Mouse (Mus musculus) thymus, adult 2 months (tissue): ENCODE measurements around the gene Ankrd53.

Experiments
- CTCF ChIP-seq: fragments of 200-500 bp; IDR thresholded peaks from 2 replicates; pipeline ENCODE4 v1.5.1; 2012; ENCODE audit warnings: mild to moderate bottlenecking, control low read depth, low read length, moderate library complexity, borderline replicate concordance; ENCODE audit not compliant: control insufficient read depth, poor library complexity, insufficient read depth; ENCODE audit errors: extremely low read depth
- POLR2A ChIP-seq: fragments of 200-500 bp; IDR thresholded peaks from 2 replicates; pipeline ENCODE4 v1.6.1; 2012; ENCODE audit warnings: mild to moderate bottlenecking, low read length, control low read depth, moderate library complexity; ENCODE audit not compliant: control insufficient read depth, poor library complexity, insufficient read depth; ENCODE audit errors: extremely low read depth

DNA sequence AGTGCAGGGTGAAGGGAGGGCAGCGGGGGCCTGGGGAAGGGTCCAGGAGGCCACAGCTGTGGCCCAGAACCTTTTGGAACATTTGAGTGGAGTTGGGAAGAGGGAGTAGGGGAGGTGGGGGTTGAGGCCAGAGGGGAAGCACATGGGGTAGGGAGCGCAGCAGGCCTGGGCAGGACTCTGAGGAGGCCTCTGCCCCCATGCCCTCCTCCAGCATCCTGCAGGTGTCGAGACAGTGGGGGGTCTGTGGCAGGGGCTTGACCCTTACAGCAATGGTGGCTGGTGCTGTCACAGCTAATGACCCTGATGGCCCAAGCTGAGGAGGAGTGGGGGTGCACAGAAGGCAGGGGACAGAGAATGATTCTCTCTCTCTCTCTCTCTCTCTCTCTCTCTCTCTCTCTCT lies 13.2 kb upstream of the Ankrd53 start:
- no peak for TF ChIP-seq CTCF
- no peak for TF ChIP-seq POLR2A
